Mouse (Mus musculus) small intestine, adult 2 months (tissue): Measurements from ENCODE around the gene Plekhh1. TPM values are rescaled to one million over a fixed set of nuclear protein-coding genes. Genes with fewer than 3 reads are reported as not detected.

Experiments used
- H3K27ac ChIP-seq: fragments of 200-500 bp; 2 replicates; pipeline ENCODE4 v1.5.1; 2012; ENCODE audit warnings: low read depth, low read length, control low read depth, inconsistent platforms; ENCODE audit not compliant: insufficient read depth
- H3K27me3 ChIP-seq: fragments of 200-500 bp; 2 replicates; pipeline ENCODE4 v1.6.1; 2012; ENCODE audit warnings: mild to moderate bottlenecking, moderate library complexity, low read length, inconsistent platforms; ENCODE audit not compliant: control insufficient read depth, insufficient read depth
- H3K36me3 ChIP-seq: fragments of 200-500 bp; 2 replicates; pipeline ENCODE4 v1.6.1; 2012; ENCODE audit warnings: mild to moderate bottlenecking, low read length, control low read depth, inconsistent platforms; ENCODE audit not compliant: control insufficient read depth, insufficient read depth
- H3K4me1 ChIP-seq: fragments of 200-500 bp; 2 replicates; pipeline ENCODE4 v1.6.1; 2012; ENCODE audit warnings: low read length, inconsistent platforms, mixed read lengths; ENCODE audit not compliant: control insufficient read depth, insufficient read depth, insufficient read length
- H3K4me3 ChIP-seq: fragments of 200-500 bp; 2 replicates; pipeline ENCODE4 v1.5.1; 2012; ENCODE audit warnings: low read depth, mild to moderate bottlenecking, control low read depth, inconsistent platforms, low read length, moderate library complexity
- CTCF ChIP-seq: fragments of 200-500 bp; IDR thresholded peaks from 2 replicates; pipeline ENCODE4 v1.5.1; 2012; ENCODE audit warnings: low read depth, mild to moderate bottlenecking, control low read depth, inconsistent platforms, low read length, moderate library complexity, mixed read lengths; ENCODE audit not compliant: insufficient replicate concordance, insufficient read length; ENCODE audit errors: extremely low read depth
- POLR2A ChIP-seq: fragments of 200-500 bp; IDR thresholded peaks from 2 replicates; pipeline ENCODE4 v1.6.1; 2012; ENCODE audit warnings: low read depth, mild to moderate bottlenecking, control low read depth, inconsistent platforms, low read length, moderate library complexity
- WGBS: fragments of 180-500 bp; shearing (Covaris S2); methylation state at CpG from one replicate; pipeline ENCODE4 v1.1.7; 2018; 5-methylcytosine and 5-hydroxymethylcytosine counted together
- polyA plus RNA-seq: library from polyadenylated mRNA; depleted of rRNA; stranded (reverse); fragments of >200 nt; gene quantifications from 2 replicates; pipeline ENCODE4 v1.2.3, GENCODE M21; 2012; rRNA removed

Gene Plekhh1
- polyA plus RNA-seq: 8.4 and 18.1 TPM in 2 replicates

- peak within 1 kb of the TSS; percentile 60 for H3K27ac ChIP-seq
- WGBS: 1% methylated on average over 80 of the region's 80 CpGs
- H3K36me3 ChIP-seq: no peaks in the 10 kb centered on the region
- 0 out of 2 replicates have a peak, but pooled peaks cover 2% of the 10 kb centered on the region for H3K4me1 ChIP-seq
- peak within 1 kb of the TSS; percentile 92 for H3K4me3 ChIP-seq
- no peak for TF ChIP-seq CTCF
- TF ChIP-seq POLR2A: peak; percentile 72
- no peaks in the 10 kb centered on the region for H3K27me3 ChIP-seq
Measured at GRCm38 (mm10) chr12:79028911-79029861, at the start of gene Plekhh1. Gene Plekhh1, plus strand, starts transcription at chr12:79029163.

GRCm38 (mm10) chr12:78980683-78981091 lies 48.3 kb upstream of the Plekhh1 start:
- 14% methylated on average over 5 of the region's 5 CpGs for WGBS
- TF ChIP-seq CTCF (no peak), POLR2A (no peak)
- peak overlapping the region; percentile 67 for H3K27ac ChIP-seq
- H3K4me1 ChIP-seq: peaks cover 40% of the 10 kb centered on the region; the same call in 1 of the 2 replicates
- no peaks in the 10 kb centered on the region for H3K36me3 ChIP-seq
- H3K27me3 ChIP-seq: no peaks in the 10 kb centered on the region
- peak overlapping the region; percentile 48 for H3K4me3 ChIP-seq

- no peaks in the 10 kb centered on the region for H3K27me3 ChIP-seq
- H3K4me3 ChIP-seq: peak overlapping the region; percentile 48
- H3K36me3 ChIP-seq: no peaks in the 10 kb centered on the region
- WGBS: 74% methylated on average over 2 of the region's 2 CpGs
- peaks cover 40% of the 10 kb centered on the region; the same call in 1 of the 2 replicates for H3K4me1 ChIP-seq
- TF ChIP-seq POLR2A: no peak
- peak overlapping the region; percentile 67 for H3K27ac ChIP-seq
Measured at GRCm38 (mm10) chr12:78981131-78981530, 47.8 kb upstream of the Plekhh1 start.

GRCm38 (mm10) chr12:78981938-78982825 lies 46.8 kb upstream of the Plekhh1 start:
- peaks cover 31% of the 10 kb centered on the region; the same call in 1 of the 2 replicates for H3K4me1 ChIP-seq
- no peak overlapping the region for H3K4me3 ChIP-seq
- no peak for TF ChIP-seq CTCF
- TF ChIP-seq POLR2A: no peak
- no peaks in the 10 kb centered on the region for H3K36me3 ChIP-seq
- no peaks in the 10 kb centered on the region for H3K27me3 ChIP-seq
- H3K27ac ChIP-seq: 0 out of 2 replicates have a peak overlapping the region, but pooled peaks have one; percentile 67
- WGBS: 50% methylated on average over 9 of the region's 9 CpGs

- peaks cover 26% of the 10 kb centered on the region; the same call in 1 of the 2 replicates for H3K4me1 ChIP-seq
- WGBS: 22% methylated on average over 9 of the region's 9 CpGs
- H3K27me3 ChIP-seq: no peaks in the 10 kb centered on the region
- no peak overlapping the region for H3K4me3 ChIP-seq
- H3K36me3 ChIP-seq: no peaks in the 10 kb centered on the region
- no peak overlapping the region; the same call in 1 of the 2 replicates for H3K27ac ChIP-seq
- no peak for TF ChIP-seq CTCF
- TF ChIP-seq POLR2A: no peak
Measured at GRCm38 (mm10) chr12:78983296-78984034, 45.5 kb upstream of the Plekhh1 start.

GRCm38 (mm10) chr12:78984035-78984432 lies 44.9 kb upstream of the Plekhh1 start:
- Histone ChIP-seq H3K27me3 (no peaks in the 10 kb centered on the region), H3K4me1 (peaks cover 26% of the 10 kb centered on the region; the same call in 1 of the 2 replicates), H3K36me3 (no peaks in the 10 kb centered on the region), H3K4me3 (no peak overlapping the region), H3K27ac (no peak overlapping the region; the same call in 1 of the 2 replicates)
- 33% methylated on average over 3 of the region's 3 CpGs for WGBS
- no peak for TF ChIP-seq CTCF
- no peak for TF ChIP-seq POLR2A

- no peaks in the 10 kb centered on the region for H3K27me3 ChIP-seq
- WGBS: 49% methylated on average over 9 of the region's 9 CpGs
Measured at GRCm38 (mm10) chr12:78987581-78988081, 41.3 kb upstream of the Plekhh1 start.

More at GRCm38 (mm10) chr12:78987581-78988081, 41.3 kb upstream of the Plekhh1 start:
- H3K27ac ChIP-seq: no peak overlapping the region
- H3K4me3 ChIP-seq: no peak overlapping the region
- H3K36me3 ChIP-seq: no peaks in the 10 kb centered on the region
- H3K4me1 ChIP-seq: peaks cover 11% of the 10 kb centered on the region; the same call in 1 of the 2 replicates
- TF ChIP-seq CTCF: peak; percentile 38; the same call in 1 of the 2 replicates
- no peak for TF ChIP-seq POLR2A
